Mouse (Mus musculus) thymus, postnatal 14 days (tissue): ENCODE results near the gene Mtch2.

Experiments used
- DNase-seq: peaks from one replicate; pipeline ENCODE4 v3.0.0; 2021

Gene Mtch2

DNA sequence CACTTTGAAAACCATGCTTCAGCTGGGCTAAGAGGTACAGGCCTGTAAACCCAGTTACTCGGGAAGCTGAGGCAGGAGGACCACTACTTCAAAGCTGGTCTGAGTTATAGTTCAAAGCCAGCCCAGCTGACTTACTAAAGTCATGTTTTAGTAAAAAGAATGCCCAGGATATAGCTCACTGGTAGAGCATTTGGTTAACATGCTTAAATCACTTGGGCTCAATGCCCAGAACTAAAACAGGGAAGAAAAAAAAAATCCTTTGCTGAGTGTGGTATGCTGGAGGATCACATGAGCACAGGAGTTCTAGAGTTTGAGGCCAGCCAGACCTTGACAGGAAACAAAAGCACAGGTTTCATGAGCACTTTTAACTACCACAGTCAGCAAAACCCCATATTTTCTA is 64.7 kb downstream of the Mtch2 start:
- DNase-seq, result no peak

DNA sequence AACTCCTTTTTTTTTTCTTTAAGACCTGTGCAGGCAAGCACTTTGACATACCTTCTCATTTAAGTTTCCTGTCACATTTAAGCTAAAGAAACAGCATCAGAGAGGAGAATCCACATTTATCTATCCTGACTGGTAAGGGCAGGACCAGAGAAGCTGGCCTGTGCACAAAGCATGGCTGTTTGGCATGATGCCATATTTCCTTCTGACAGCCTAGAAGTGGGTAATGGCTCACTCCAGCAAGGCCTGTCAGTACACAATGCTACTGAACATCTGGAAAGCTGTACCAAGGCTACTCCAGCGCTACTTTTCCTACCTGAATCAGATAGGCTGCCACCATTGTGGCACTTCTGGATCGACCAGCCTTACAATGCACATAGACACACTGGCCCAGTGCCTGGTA is 66.7 kb downstream of the Mtch2 start:
- DNase-seq, result no peak

- DNase-seq, result no peak
Observed at GRCm38 (mm10) chr2:90915516-90915915, 68.6 kb downstream of the Mtch2 start.
